Mouse (Mus musculus) left cerebral cortex, postnatal 36 days (tissue): ENCODE results near the gene Sbk1. TPM values are rescaled to one million over a fixed set of nuclear protein-coding genes. Genes with fewer than 3 reads are reported as not detected.
"Not testable (repeated sequence)": the region's sequence is repeated elsewhere in the genome, so short reads cannot be mapped to it uniquely, and the experiment has no call there.

Source experiments
- DNase-seq, 2 experiments: peaks; one replicate each; pipeline ENCODE4 v3.0.0; 2021 to 2022; ENCODE audit warnings: low spot score in 2 of 2, mixed read lengths in 1 of 2
- intact Hi-C: fragments of 180-260 bp; cut with DNase I; formaldehyde crosslinking; loops from one replicate; pipeline ENCODE4 v1.15.1; 2025
- total RNA-seq, 2 experiments: library from RNA; stranded (reverse); gene quantifications; 2 replicates each; pipeline ENCODE4 v1.2.3; 2021

Gene Sbk1
- total RNA-seq, 2 experiments from 2014 or later: 65.2 to 69.9 TPM

GRCm38 (mm10) chr7:126324791-126325190 is 52.4 kb downstream of the Sbk1 start:
- DNase-seq: no peak
- intact Hi-C loops: loop anchor here (5.0 kb wide), 1 partner anchor 203 kb away; no protein-coding TSS in a partner anchor

GRCm38 (mm10) chr7:126325576-126326273 is 53.3 kb downstream of the Sbk1 start:
- DNase-seq, intact Hi-C loops: not testable (repeated sequence)

- DNase-seq, intact Hi-C loops: not testable (repeated sequence)
These were observed 56.4 kb downstream of the Sbk1 start for GRCm38 (mm10) chr7:126328848-126329247.

GRCm38 (mm10) chr7:126329907-126330645 is 57.7 kb downstream of the Sbk1 start:
- intact Hi-C loops: loop anchor here (5.0 kb wide), 1 partner anchor 187 kb away; no protein-coding TSS in a partner anchor

GRCm38 (mm10) chr7:126330693-126331092 is 58.3 kb downstream of the Sbk1 start:
- no peak for DNase-seq
- intact Hi-C loops: loop anchor here (5.0 kb wide), 1 partner anchor 187 kb away; no protein-coding TSS in a partner anchor

More at GRCm38 (mm10) chr7:126329907-126330645, 57.7 kb downstream of the Sbk1 start:
- no peak for DNase-seq

GRCm38 (mm10) chr7:126332691-126333090 is 60.3 kb downstream of the Sbk1 start:
- intact Hi-C loops: loop anchor here (5.0 kb wide), 1 partner anchor 185 kb away; no protein-coding TSS in a partner anchor
- DNase-seq: no peak

GRCm38 (mm10) chr7:126335556-126335955 is 63.1 kb downstream of the Sbk1 start:
- no peak for DNase-seq
- intact Hi-C loops: no loop called here

GRCm38 (mm10) chr7:126338906-126339305 is 66.5 kb downstream of the Sbk1 start:
- no peak for DNase-seq
- intact Hi-C loops: no loop called here

- intact Hi-C loops: no loop called here
- DNase-seq: no peak
These were observed 67.1 kb downstream of the Sbk1 start for GRCm38 (mm10) chr7:126339521-126339971.

- intact Hi-C loops: no loop called here
These were observed 67.8 kb downstream of the Sbk1 start for GRCm38 (mm10) chr7:126340206-126340618.

GRCm38 (mm10) chr7:126340896-126341295 is 68.5 kb downstream of the Sbk1 start:
- intact Hi-C loops: no loop called here
- DNase-seq: no peak

More at GRCm38 (mm10) chr7:126340206-126340618, 67.8 kb downstream of the Sbk1 start:
- no peak for DNase-seq

Other genes with a start within 250 kb of the Sbk1 start
- 10 to 100 TPM; 78.1 to 85.0 TPM for gene Gsg1l, start 190.2 kb upstream of the Sbk1 start, total RNA-seq
- 10 to 100 TPM; 91.6 to 99.2 TPM for gene Xpo6, start 72.1 kb upstream of the Sbk1 start, total RNA-seq
- 1 to 10 TPM in 1 of 2 experiments, under 1 TPM in 1; 0.57 to 1.5 TPM for gene Lat, start 97.0 kb downstream of the Sbk1 start, total RNA-seq
- 10 to 100 TPM; 81.5 to 85.5 TPM for gene Spns1, start 104.8 kb downstream of the Sbk1 start, total RNA-seq
- 1 to 10 TPM; 5.2 to 5.5 TPM for gene Nfatc2ip, start 124.1 kb downstream of the Sbk1 start, total RNA-seq
- not detected for gene Cd19, start 142.3 kb downstream of the Sbk1 start, total RNA-seq
- gene Rabep2, start 156.1 kb downstream of the Sbk1 start, total RNA-seq: 10 to 100 TPM; 11.0 to 11.6 TPM
- gene Atp2a1, start 190.5 kb downstream of the Sbk1 start, total RNA-seq: under 1 TPM in 1 of 2 experiments, not detected in 1; 0.54 TPM
- gene Sh2b1, start 202.8 kb downstream of the Sbk1 start, total RNA-seq: 10 to 100 TPM; 68.5 to 73.5 TPM
- gene Tufm, start 214.7 kb downstream of the Sbk1 start, total RNA-seq: 10 to 100 TPM; 77.2 to 81.6 TPM
- gene Atxn2l, start 230.8 kb downstream of the Sbk1 start, total RNA-seq: 100 to 1,000 TPM; 102 to 144 TPM